Mouse (Mus musculus) G1E-ER4 (cell line): ENCODE measurements around the gene Kdelc2. TPM values are rescaled to one million over a fixed set of nuclear protein-coding genes. Genes with fewer than 3 reads are reported as not detected.

Source experiments
- GATA1 ChIP-seq: IDR thresholded peaks from one replicate; pipeline ENCODE4 v1.8.0; 2012; ENCODE audit warnings: low read length, inconsistent platforms
- polyA plus RNA-seq: library from polyadenylated mRNA; stranded (reverse); fragments of >175 nt; gene quantifications from 2 replicates; pipeline ENCODE4 v1.2.3, GENCODE M21; 2012

Kdelc2 gene
- polyA plus RNA-seq = not detected in 2 replicates

GRCm38 (mm10) chr9:53383951-53384866, at the start of gene Kdelc2:
Kdelc2 (plus strand) TSS chr9:53384025.
- no peak for TF ChIP-seq GATA1

GRCm38 (mm10) chr9:53335131-53335530, 48.7 kb upstream of the Kdelc2 start:
- no peak for TF ChIP-seq GATA1

GRCm38 (mm10) chr9:53339603-53340002, 44.2 kb upstream of the Kdelc2 start:
- TF ChIP-seq GATA1 = no peak

GRCm38 (mm10) chr9:53340328-53340916, 43.4 kb upstream of the Kdelc2 start:
- TF ChIP-seq GATA1 = no peak

GRCm38 (mm10) chr9:53340969-53341368, 42.9 kb upstream of the Kdelc2 start:
- no peak for TF ChIP-seq GATA1

- TF ChIP-seq GATA1 = no peak
These were observed 41.8 kb upstream of the Kdelc2 start for GRCm38 (mm10) chr9:53341981-53342380.

- no peak for TF ChIP-seq GATA1
These were observed 39.0 kb upstream of the Kdelc2 start for GRCm38 (mm10) chr9:53344646-53345432.

- no peak for TF ChIP-seq GATA1
These were observed 38.1 kb upstream of the Kdelc2 start for GRCm38 (mm10) chr9:53345728-53346127.

GRCm38 (mm10) chr9:53346402-53346801, 37.4 kb upstream of the Kdelc2 start:
- no peak for TF ChIP-seq GATA1

- no peak for TF ChIP-seq GATA1
These were observed 34.6 kb upstream of the Kdelc2 start for GRCm38 (mm10) chr9:53349211-53349610.

GRCm38 (mm10) chr9:53350331-53350730, 33.5 kb upstream of the Kdelc2 start:
- TF ChIP-seq GATA1 = no peak

- no peak for TF ChIP-seq GATA1
These were observed 31.9 kb upstream of the Kdelc2 start for GRCm38 (mm10) chr9:53351899-53352298.

GRCm38 (mm10) chr9:53353161-53353560, 30.7 kb upstream of the Kdelc2 start:
- TF ChIP-seq GATA1 = no peak

GRCm38 (mm10) chr9:53356219-53357155, 27.3 kb upstream of the Kdelc2 start:
- TF ChIP-seq GATA1 = no peak

GRCm38 (mm10) chr9:53371339-53371738, 12.5 kb upstream of the Kdelc2 start:
- no peak for TF ChIP-seq GATA1

- TF ChIP-seq GATA1 = no peak
These were observed 7.9 kb upstream of the Kdelc2 start for GRCm38 (mm10) chr9:53375907-53376306.
